Mouse (Mus musculus) forebrain, embryonic 10.5 days (tissue): ENCODE results near the gene Ube2g1. TPM values are rescaled to one million over a fixed set of nuclear protein-coding genes. Genes with fewer than 3 reads are reported as not detected.

ENCODE experiments used
- DNase-seq: peaks from one replicate; pipeline ENCODE4 v3.0.0-alpha.2; 2017; ENCODE audit warnings: low spot score; ENCODE audit errors: extremely low spot score
- H3K27ac ChIP-seq: fragments of 300-500 bp; sonication (generic); 2 replicates; pipeline ENCODE4 v1.5.1; 2016; ENCODE audit warnings: mild to moderate bottlenecking
- H3K27me3 ChIP-seq: fragments of 300-500 bp; sonication (generic); 2 replicates; pipeline ENCODE4 v1.6.1; 2016; ENCODE audit warnings: mild to moderate bottlenecking; ENCODE audit not compliant: poor library complexity, severe bottlenecking
- H3K36me3 ChIP-seq: fragments of 300-500 bp; sonication (generic); replicated peaks from 2 replicates; pipeline ENCODE4 v1.6.1; 2016; ENCODE audit warnings: mild to moderate bottlenecking, moderate library complexity
- H3K4me1 ChIP-seq: fragments of 300-500 bp; sonication (generic); 2 replicates; pipeline ENCODE4 v1.6.1; 2016
- H3K4me3 ChIP-seq: fragments of 300-500 bp; sonication (generic); 2 replicates; pipeline ENCODE4 v1.5.1; 2016; ENCODE audit warnings: mild to moderate bottlenecking, moderate library complexity
- H3K9me3 ChIP-seq: fragments of 300-500 bp; sonication (generic); 2 replicates; pipeline ENCODE4 v1.6.1; 2016; ENCODE audit warnings: mild to moderate bottlenecking, moderate library complexity
- WGBS: fragments of 180-500 bp; shearing (Covaris S2); methylation state at CpG from one replicate; pipeline ENCODE4 v1.1.7; 2016; 5-methylcytosine and 5-hydroxymethylcytosine counted together
- polyA plus RNA-seq: library from polyadenylated mRNA; unstranded; fragments of >200 nt; fragmentation: Nextera tagmentation; extraction: Ambion mirVana; gene quantifications from 2 replicates; pipeline ENCODE4 v1.2.1, GENCODE M21; 2016

The Ube2g1 gene
- polyA plus RNA-seq, 1 experiment from 2014 or later: 82.5 TPM

GRCm38 (mm10) chr11:72615931-72616330, 8.8 kb downstream of the Ube2g1 start:
- Histone ChIP-seq H3K27ac (no peak overlapping the region), H3K36me3 (peaks cover 12% of the 10 kb centered on the region), H3K4me3 (no peak overlapping the region), H3K4me1 (no peaks in the 10 kb centered on the region), H3K9me3 (no peaks in the 10 kb centered on the region), H3K27me3 (no peaks in the 10 kb centered on the region)
- WGBS: 89% methylated on average over 4 of the region's 4 CpGs
- no peak for DNase-seq

GRCm38 (mm10) chr11:72618476-72618875, 11.4 kb downstream of the Ube2g1 start:
- no peak for DNase-seq
- peaks cover 12% of the 10 kb centered on the region for H3K36me3 ChIP-seq
- H3K9me3 ChIP-seq: no peaks in the 10 kb centered on the region
- WGBS: 97% methylated on average over 1 of the region's 1 CpGs
- no peak overlapping the region for H3K27ac ChIP-seq
- H3K4me1 ChIP-seq: no peaks in the 10 kb centered on the region
- H3K4me3 ChIP-seq: no peak overlapping the region
- H3K27me3 ChIP-seq: no peaks in the 10 kb centered on the region

GRCm38 (mm10) chr11:72642730-72643129, 35.6 kb downstream of the Ube2g1 start:
- Histone ChIP-seq H3K4me3 (no peak overlapping the region), H3K27me3 (no peaks in the 10 kb centered on the region), H3K4me1 (peaks cover 5% of the 10 kb centered on the region), H3K27ac (no peak overlapping the region), H3K9me3 (peaks cover 8% of the 10 kb centered on the region; the same call in 1 of the 2 replicates), H3K36me3 (peaks cover 16% of the 10 kb centered on the region)
- DNase-seq: no peak
- WGBS: 17% methylated on average over 4 of the region's 4 CpGs

GRCm38 (mm10) chr11:72645386-72645785, 38.3 kb downstream of the Ube2g1 start:
- WGBS: 94% methylated on average over 5 of the region's 5 CpGs
- DNase-seq: no peak
- H3K9me3 ChIP-seq: peaks cover 8% of the 10 kb centered on the region; the same call in 1 of the 2 replicates
- H3K36me3 ChIP-seq: peaks cover 11% of the 10 kb centered on the region
- peaks cover 5% of the 10 kb centered on the region for H3K4me1 ChIP-seq
- no peaks in the 10 kb centered on the region for H3K27me3 ChIP-seq
- no peak overlapping the region for H3K27ac ChIP-seq
- H3K4me3 ChIP-seq: no peak overlapping the region

GRCm38 (mm10) chr11:72650347-72650746, 43.3 kb downstream of the Ube2g1 start:
- H3K27me3 ChIP-seq: no peaks in the 10 kb centered on the region
- WGBS: 84% methylated on average over 2 of the region's 2 CpGs
- H3K36me3 ChIP-seq: peaks cover 2% of the 10 kb centered on the region; the same call in 1 of the 2 replicates
- H3K4me3 ChIP-seq: no peak overlapping the region
- no peak overlapping the region for H3K27ac ChIP-seq
- peaks cover 2% of the 10 kb centered on the region; the same call in 1 of the 2 replicates for H3K9me3 ChIP-seq
- DNase-seq: no peak
- no peaks in the 10 kb centered on the region for H3K4me1 ChIP-seq

- Histone ChIP-seq H3K9me3 (peaks cover 8% of the 10 kb centered on the region; the same call in 1 of the 2 replicates), H3K27me3 (no peaks in the 10 kb centered on the region), H3K4me3 (no peak overlapping the region), H3K36me3 (peaks cover 9% of the 10 kb centered on the region), H3K27ac (no peak overlapping the region), H3K4me1 (no peaks in the 10 kb centered on the region)
- no peak for DNase-seq
Measured at GRCm38 (mm10) chr11:72659918-72660317, 52.8 kb downstream of the Ube2g1 start.

- WGBS: 94% methylated on average over 1 of the region's 1 CpGs
- Histone ChIP-seq H3K4me1 (no peaks in the 10 kb centered on the region), H3K27ac (no peak overlapping the region), H3K9me3 (peaks cover 6% of the 10 kb centered on the region; the same call in 1 of the 2 replicates), H3K36me3 (peaks cover 7% of the 10 kb centered on the region), H3K4me3 (no peak overlapping the region), H3K27me3 (no peaks in the 10 kb centered on the region)
- no peak for DNase-seq
Measured at GRCm38 (mm10) chr11:72660359-72660758, 53.3 kb downstream of the Ube2g1 start.

GRCm38 (mm10) chr11:72664641-72665040, 57.6 kb downstream of the Ube2g1 start:
- H3K36me3 ChIP-seq: peaks cover 30% of the 10 kb centered on the region
- H3K9me3 ChIP-seq: peaks cover 5% of the 10 kb centered on the region; the same call in 1 of the 2 replicates
- no peak overlapping the region for H3K4me3 ChIP-seq
- no peaks in the 10 kb centered on the region for H3K27me3 ChIP-seq
- H3K4me1 ChIP-seq: no peaks in the 10 kb centered on the region
- no peak for DNase-seq
- WGBS: 94% methylated on average over 4 of the region's 4 CpGs
- H3K27ac ChIP-seq: no peak overlapping the region

GRCm38 (mm10) chr11:72670634-72671033, 63.6 kb downstream of the Ube2g1 start:
- H3K27me3 ChIP-seq: no peaks in the 10 kb centered on the region
- no peak overlapping the region for H3K4me3 ChIP-seq
- H3K9me3 ChIP-seq: peaks cover 5% of the 10 kb centered on the region; the same call in 1 of the 2 replicates
- no peak overlapping the region for H3K27ac ChIP-seq
- H3K36me3 ChIP-seq: peaks cover 31% of the 10 kb centered on the region
- no peaks in the 10 kb centered on the region for H3K4me1 ChIP-seq
- DNase-seq: no peak

- no peaks in the 10 kb centered on the region for H3K27me3 ChIP-seq
- no peak overlapping the region for H3K27ac ChIP-seq
- peaks cover 26% of the 10 kb centered on the region for H3K36me3 ChIP-seq
- no peaks in the 10 kb centered on the region for H3K4me1 ChIP-seq
- 91% methylated on average over 6 of the region's 6 CpGs for WGBS
- no peak overlapping the region for H3K4me3 ChIP-seq
- peaks cover 5% of the 10 kb centered on the region; the same call in 1 of the 2 replicates for H3K9me3 ChIP-seq
- no peak for DNase-seq
Measured at GRCm38 (mm10) chr11:72671294-72671988, 64.4 kb downstream of the Ube2g1 start.

GRCm38 (mm10) chr11:72672438-72672837, 65.4 kb downstream of the Ube2g1 start:
- WGBS: 98% methylated on average over 1 of the region's 1 CpGs
- DNase-seq: no peak

GRCm38 (mm10) chr11:72675280-72675679, 68.2 kb downstream of the Ube2g1 start:
- WGBS: 59% methylated on average over 2 of the region's 2 CpGs

More at GRCm38 (mm10) chr11:72672438-72672837, 65.4 kb downstream of the Ube2g1 start:
- Histone ChIP-seq H3K36me3 (peaks cover 16% of the 10 kb centered on the region), H3K4me3 (no peak overlapping the region), H3K27ac (no peak overlapping the region), H3K9me3 (peaks cover 5% of the 10 kb centered on the region; the same call in 1 of the 2 replicates), H3K27me3 (no peaks in the 10 kb centered on the region), H3K4me1 (no peaks in the 10 kb centered on the region)

GRCm38 (mm10) chr11:72680726-72681125, 73.6 kb downstream of the Ube2g1 start:
- H3K4me1 ChIP-seq: no peaks in the 10 kb centered on the region
- peaks cover 44% of the 10 kb centered on the region for H3K36me3 ChIP-seq
- no peaks in the 10 kb centered on the region for H3K9me3 ChIP-seq
- H3K27ac ChIP-seq: no peak overlapping the region
- no peak overlapping the region for H3K4me3 ChIP-seq
- DNase-seq: no peak
- no peaks in the 10 kb centered on the region for H3K27me3 ChIP-seq

More at GRCm38 (mm10) chr11:72675280-72675679, 68.2 kb downstream of the Ube2g1 start:
- Histone ChIP-seq H3K27ac (no peak overlapping the region), H3K27me3 (no peaks in the 10 kb centered on the region), H3K4me1 (no peaks in the 10 kb centered on the region), H3K9me3 (no peaks in the 10 kb centered on the region), H3K4me3 (no peak overlapping the region), H3K36me3 (peaks cover 12% of the 10 kb centered on the region)
- DNase-seq: no peak
